Mouse (Mus musculus) skeletal muscle tissue, adult 2 months (tissue): ENCODE measurements around the gene Atp2b4.

ENCODE experiments used
- DNase-seq: peaks from one replicate; pipeline ENCODE4 v3.0.0-alpha.2; 2012; ENCODE audit warnings: low read depth, low spot score

Atp2b4 gene

DNA sequence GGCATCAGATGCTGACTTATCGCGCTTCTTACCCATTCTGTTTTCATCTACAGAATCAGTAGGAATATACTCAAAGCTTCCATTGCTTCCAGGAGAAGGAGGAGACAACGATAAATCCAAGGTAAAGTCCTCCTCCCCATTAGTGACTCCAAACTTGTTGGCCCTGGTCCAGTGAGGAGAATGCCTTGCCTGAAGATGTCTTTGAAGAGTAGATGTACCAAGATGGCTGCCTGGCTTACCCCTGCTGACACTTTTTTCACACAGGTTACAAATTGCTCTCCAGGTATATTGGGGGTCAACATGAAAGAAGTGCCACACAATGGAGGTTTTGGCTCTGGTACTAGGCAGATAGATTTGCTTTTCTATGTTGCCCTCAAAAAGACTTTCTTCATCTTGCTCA, 142.0 kb downstream of the Atp2b4 start:
- no peak for DNase-seq

DNA sequence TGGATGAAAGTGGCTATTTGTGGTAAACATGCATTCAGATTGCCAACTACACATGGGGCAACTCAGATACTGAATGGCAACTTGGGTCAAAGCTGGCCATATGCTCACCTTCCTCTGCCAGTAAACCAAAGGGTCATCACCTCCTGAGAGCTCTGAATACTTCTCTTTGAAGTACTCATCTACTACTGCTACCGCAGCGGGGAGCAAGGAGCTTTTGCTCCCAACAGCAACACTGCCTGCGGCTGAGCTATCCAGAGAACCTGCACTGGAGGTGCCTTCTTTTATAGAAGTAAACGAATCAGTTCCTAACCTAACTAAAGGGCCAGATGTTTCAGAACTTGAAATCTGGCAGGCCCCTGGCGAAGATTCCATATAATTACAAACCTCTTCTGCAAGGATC, 144.0 kb downstream of the Atp2b4 start:
- no peak for DNase-seq

DNA sequence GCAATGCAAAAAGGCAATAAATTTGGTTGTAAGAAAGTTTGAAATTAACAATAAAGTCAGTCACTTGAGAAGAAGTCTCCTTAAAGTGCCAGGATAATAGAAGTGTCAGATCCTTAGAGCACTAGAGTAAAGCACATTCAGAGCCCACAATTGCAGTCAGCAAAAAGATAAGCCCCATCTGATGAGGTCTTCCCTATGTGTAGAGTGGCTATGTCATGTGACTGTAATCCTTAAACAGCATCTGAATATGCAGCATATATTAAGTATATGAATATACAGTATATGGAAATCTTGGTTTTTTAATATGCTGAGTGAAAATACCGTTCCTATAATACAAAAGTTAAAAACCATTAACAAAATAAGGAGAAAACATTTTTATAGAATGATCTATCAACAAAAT, 147.8 kb downstream of the Atp2b4 start:
- DNase-seq: no peak

DNA sequence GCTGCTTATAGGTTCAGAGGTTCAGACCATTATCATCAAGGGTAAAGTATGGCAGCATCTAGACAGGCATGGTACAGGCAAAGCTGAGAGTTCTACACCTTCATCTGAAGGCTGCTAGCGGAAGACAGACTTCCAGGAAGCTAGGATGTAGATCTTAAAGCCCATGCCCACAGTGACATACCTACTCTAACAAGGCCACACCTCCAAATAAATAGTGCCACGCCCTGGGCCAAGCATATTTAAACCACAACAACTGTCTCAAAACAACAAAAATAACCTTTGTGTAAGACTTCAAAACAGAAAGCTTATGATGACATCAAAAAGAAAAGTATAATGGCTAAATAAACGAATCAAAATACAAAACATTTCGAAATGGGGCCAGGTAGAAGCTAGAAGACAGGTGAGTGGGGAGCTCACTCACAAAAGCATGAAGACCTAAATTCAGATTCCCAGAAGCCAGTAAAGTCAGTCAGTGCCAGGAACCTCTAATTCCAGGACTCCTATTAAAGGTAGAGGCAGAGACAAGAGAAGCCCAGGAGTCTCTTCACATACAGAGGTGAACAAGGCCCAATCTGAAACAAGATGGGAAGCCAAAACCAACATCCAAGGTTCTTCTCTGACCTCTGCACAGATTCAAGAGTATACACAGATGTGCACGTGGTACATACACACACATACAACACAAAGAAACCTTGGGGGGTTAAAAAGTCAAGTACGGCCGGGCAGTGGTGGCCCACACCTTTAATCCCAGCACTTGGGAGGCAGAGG, 150.4 kb downstream of the Atp2b4 start:
- no peak for DNase-seq
